Mouse (Mus musculus): ENCODE data around the gene Gm19935. TPM values are rescaled to one million over a fixed set of nuclear protein-coding genes. Genes with fewer than 3 reads are reported as not detected.

Gene Gm19935
- polyA plus RNA-seq, 1 experiment from 2014 or later, result 0.15 TPM

GRCm38 (mm10) chr8:90844179-90844967 lies 27.2 kb upstream of the Gm19935 start:
- H3K36me3 ChIP-seq, result no peaks in the 10 kb centered on the region
- no peaks in the 10 kb centered on the region for H3K9me3 ChIP-seq
- no peak for ATAC-seq
- WGBS, result 88% methylated on average over 9 of the region's 9 CpGs
- no peaks in the 10 kb centered on the region for H3K27me3 ChIP-seq (replicated peaks)
- H3K4me3 ChIP-seq (replicated peaks), result no peak overlapping the region
- H3K27ac ChIP-seq, result no peak overlapping the region
- no peak overlapping the region for H3K9ac ChIP-seq
- no peak overlapping the region for H3K4me2 ChIP-seq (replicated peaks)
- peaks cover 2% of the 10 kb centered on the region; the same call in 1 of the 2 replicates for H3K4me1 ChIP-seq (replicated peaks)

GRCm38 (mm10) chr8:90843127-90843526 lies 25.9 kb upstream of the Gm19935 start:
- Histone ChIP-seq H3K4me1 (replicated peaks) (peaks cover 2% of the 10 kb centered on the region; the same call in 1 of the 2 replicates), H3K4me3 (replicated peaks) (no peak overlapping the region), H3K4me2 (replicated peaks) (no peak overlapping the region), H3K9me3 (no peaks in the 10 kb centered on the region), H3K9ac (no peak overlapping the region), H3K27ac (no peak overlapping the region), H3K27me3 (replicated peaks) (no peaks in the 10 kb centered on the region), H3K36me3 (no peaks in the 10 kb centered on the region)
- 86% methylated on average over 6 of the region's 6 CpGs for WGBS
- no peak for ATAC-seq

- 73% methylated on average over 13 of the region's 13 CpGs for WGBS
These were observed 24.1 kb upstream of the Gm19935 start for GRCm38 (mm10) chr8:90841321-90841720.

DNA sequence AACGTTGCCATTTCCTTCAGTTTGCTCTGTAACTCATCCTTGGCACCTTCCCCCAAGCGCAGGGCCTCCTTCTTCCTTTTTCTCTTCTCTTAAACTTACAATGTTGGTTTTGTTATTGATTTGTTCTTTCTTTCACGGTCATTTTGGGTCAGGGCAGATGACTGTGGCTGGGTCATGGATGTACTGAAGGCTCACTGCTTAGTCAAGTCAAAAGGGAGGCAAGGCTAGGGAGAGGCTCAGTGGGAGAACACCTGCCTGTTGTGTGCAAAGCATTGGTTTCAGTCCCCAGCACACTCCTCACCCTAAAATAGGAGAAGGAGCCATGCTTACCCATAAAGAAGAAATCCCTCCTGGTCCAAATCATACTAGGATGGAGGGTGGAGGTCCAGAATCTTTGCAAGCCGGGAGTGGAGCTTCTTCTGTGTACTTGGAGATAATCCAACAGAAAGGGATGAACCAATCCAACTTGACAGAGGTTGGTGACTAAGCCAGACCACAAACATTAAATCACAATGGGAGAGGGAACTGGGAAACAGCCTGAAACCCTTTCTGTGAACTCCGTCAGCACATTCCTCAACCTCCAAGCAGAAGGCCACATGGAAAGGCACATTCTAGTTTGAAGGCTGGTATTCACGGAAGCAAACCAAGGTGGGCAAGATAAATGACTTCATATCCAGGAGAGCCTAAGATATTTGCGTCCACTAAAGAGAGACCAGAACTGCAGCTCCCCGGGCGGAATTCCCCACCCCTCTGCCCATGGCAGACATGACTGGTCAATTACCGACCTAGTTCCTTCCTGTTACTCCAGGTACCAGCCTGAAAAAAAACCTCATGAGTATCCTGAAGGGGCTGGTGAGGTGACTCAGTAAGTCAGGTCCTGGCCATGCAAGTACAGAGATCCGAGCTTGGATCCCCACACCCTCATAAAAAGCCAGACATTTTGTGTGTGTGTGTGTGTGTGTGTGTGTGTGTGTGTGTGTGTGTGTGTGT lies 22.8 kb upstream of the Gm19935 start:
- Histone ChIP-seq H3K4me1 (replicated peaks) (peaks cover 2% of the 10 kb centered on the region; the same call in 1 of the 2 replicates), H3K36me3 (no peaks in the 10 kb centered on the region), H3K9me3 (no peaks in the 10 kb centered on the region), H3K9ac (no peak overlapping the region), H3K4me2 (replicated peaks) (no peak overlapping the region), H3K4me3 (replicated peaks) (no peak overlapping the region), H3K27me3 (replicated peaks) (no peaks in the 10 kb centered on the region), H3K27ac (no peak overlapping the region)
- ATAC-seq, result no peak
- WGBS, result 56% methylated on average over 11 of the region's 11 CpGs

More at GRCm38 (mm10) chr8:90841321-90841720, 24.1 kb upstream of the Gm19935 start:
- no peak overlapping the region for H3K4me2 ChIP-seq (replicated peaks)
- H3K36me3 ChIP-seq, result no peaks in the 10 kb centered on the region
- peaks cover 2% of the 10 kb centered on the region; the same call in 1 of the 2 replicates for H3K4me1 ChIP-seq (replicated peaks)
- no peak overlapping the region for H3K9ac ChIP-seq
- H3K9me3 ChIP-seq, result no peaks in the 10 kb centered on the region
- H3K4me3 ChIP-seq (replicated peaks), result no peak overlapping the region
- H3K27me3 ChIP-seq (replicated peaks), result no peaks in the 10 kb centered on the region
- H3K27ac ChIP-seq, result no peak overlapping the region
- ATAC-seq, result no peak

GRCm38 (mm10) chr8:90837440-90837839 lies 20.2 kb upstream of the Gm19935 start:
- Histone ChIP-seq H3K4me3 (replicated peaks) (no peak overlapping the region), H3K4me2 (replicated peaks) (no peak overlapping the region), H3K27ac (no peak overlapping the region), H3K9ac (no peak overlapping the region), H3K36me3 (no peaks in the 10 kb centered on the region), H3K9me3 (no peaks in the 10 kb centered on the region), H3K4me1 (replicated peaks) (peaks cover 2% of the 10 kb centered on the region; the same call in 1 of the 2 replicates), H3K27me3 (replicated peaks) (no peaks in the 10 kb centered on the region)
- 90% methylated on average over 6 of the region's 6 CpGs for WGBS
- no peak for ATAC-seq

- no peak overlapping the region for H3K4me3 ChIP-seq (replicated peaks)
- H3K27me3 ChIP-seq (replicated peaks), result no peaks in the 10 kb centered on the region
- no peaks in the 10 kb centered on the region for H3K36me3 ChIP-seq
- 70% methylated on average over 3 of the region's 3 CpGs for WGBS
- ATAC-seq, result no peak
- H3K4me2 ChIP-seq (replicated peaks), result no peak overlapping the region
- H3K9ac ChIP-seq, result no peak overlapping the region
- no peak overlapping the region for H3K27ac ChIP-seq
- 0 out of 2 replicates have a peak, but pooled peaks cover 2% of the 10 kb centered on the region for H3K4me1 ChIP-seq (replicated peaks)
- H3K9me3 ChIP-seq, result no peaks in the 10 kb centered on the region
These were observed 17.1 kb upstream of the Gm19935 start for GRCm38 (mm10) chr8:90834321-90834672.

GRCm38 (mm10) chr8:90833628-90834320 lies 16.6 kb upstream of the Gm19935 start:
- 0 out of 2 replicates have a peak, but pooled peaks cover 2% of the 10 kb centered on the region for H3K4me1 ChIP-seq (replicated peaks)
- no peak overlapping the region for H3K4me3 ChIP-seq (replicated peaks)
- no peaks in the 10 kb centered on the region for H3K9me3 ChIP-seq
- H3K27me3 ChIP-seq (replicated peaks), result no peaks in the 10 kb centered on the region
- no peak overlapping the region for H3K9ac ChIP-seq
- 56% methylated on average over 6 of the region's 6 CpGs for WGBS
- ATAC-seq, result no peak
- no peaks in the 10 kb centered on the region for H3K36me3 ChIP-seq
- no peak overlapping the region for H3K4me2 ChIP-seq (replicated peaks)
- H3K27ac ChIP-seq, result no peak overlapping the region

GRCm38 (mm10) chr8:90832576-90833289 lies 15.5 kb upstream of the Gm19935 start:
- no peaks in the 10 kb centered on the region for H3K27me3 ChIP-seq (replicated peaks)
- H3K4me3 ChIP-seq (replicated peaks), result no peak overlapping the region
- H3K9ac ChIP-seq, result no peak overlapping the region
- WGBS, result 51% methylated on average over 5 of the region's 5 CpGs
- H3K4me2 ChIP-seq (replicated peaks), result no peak overlapping the region
- no peaks in the 10 kb centered on the region for H3K36me3 ChIP-seq
- H3K9me3 ChIP-seq, result no peaks in the 10 kb centered on the region
- H3K4me1 ChIP-seq (replicated peaks), result peaks cover 6% of the 10 kb centered on the region; the same call in 1 of the 2 replicates
- no peak for ATAC-seq
- H3K27ac ChIP-seq, result no peak overlapping the region

GRCm38 (mm10) chr8:90830980-90831379 lies 13.8 kb upstream of the Gm19935 start:
- H3K4me1 ChIP-seq (replicated peaks), result peaks cover 6% of the 10 kb centered on the region; the same call in 1 of the 2 replicates
- H3K36me3 ChIP-seq, result no peaks in the 10 kb centered on the region
- H3K9ac ChIP-seq, result no peak overlapping the region; the same call in 1 of the 2 replicates
- 66% methylated on average over 8 of the region's 8 CpGs for WGBS
- H3K4me3 ChIP-seq (replicated peaks), result no peak overlapping the region
- H3K27me3 ChIP-seq (replicated peaks), result no peaks in the 10 kb centered on the region
- no peak overlapping the region for H3K27ac ChIP-seq
- H3K9me3 ChIP-seq, result no peaks in the 10 kb centered on the region
- ATAC-seq, result no peak
- no peak overlapping the region for H3K4me2 ChIP-seq (replicated peaks)

DNA sequence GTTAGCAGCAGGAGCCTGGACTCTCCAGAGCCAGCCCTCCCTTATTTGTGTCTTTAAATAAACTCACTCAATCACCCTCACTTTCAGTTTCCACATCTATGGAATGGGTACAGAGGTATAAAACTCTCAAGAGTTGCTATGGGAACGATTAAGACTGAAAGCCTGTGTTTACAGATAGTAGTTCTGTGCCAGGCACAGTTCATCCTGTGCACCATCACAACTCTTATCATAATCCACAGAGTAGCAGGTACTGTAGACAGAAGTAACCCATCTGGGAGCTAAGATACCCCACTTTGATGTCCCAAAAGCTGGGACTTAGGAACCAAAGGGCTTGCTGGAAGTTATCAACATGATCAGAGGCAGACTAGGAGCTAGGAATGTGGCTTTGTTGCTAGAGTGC lies 12.6 kb upstream of the Gm19935 start:
- H3K27ac ChIP-seq, result no peak overlapping the region
- H3K4me3 ChIP-seq (replicated peaks), result no peak overlapping the region

DNA sequence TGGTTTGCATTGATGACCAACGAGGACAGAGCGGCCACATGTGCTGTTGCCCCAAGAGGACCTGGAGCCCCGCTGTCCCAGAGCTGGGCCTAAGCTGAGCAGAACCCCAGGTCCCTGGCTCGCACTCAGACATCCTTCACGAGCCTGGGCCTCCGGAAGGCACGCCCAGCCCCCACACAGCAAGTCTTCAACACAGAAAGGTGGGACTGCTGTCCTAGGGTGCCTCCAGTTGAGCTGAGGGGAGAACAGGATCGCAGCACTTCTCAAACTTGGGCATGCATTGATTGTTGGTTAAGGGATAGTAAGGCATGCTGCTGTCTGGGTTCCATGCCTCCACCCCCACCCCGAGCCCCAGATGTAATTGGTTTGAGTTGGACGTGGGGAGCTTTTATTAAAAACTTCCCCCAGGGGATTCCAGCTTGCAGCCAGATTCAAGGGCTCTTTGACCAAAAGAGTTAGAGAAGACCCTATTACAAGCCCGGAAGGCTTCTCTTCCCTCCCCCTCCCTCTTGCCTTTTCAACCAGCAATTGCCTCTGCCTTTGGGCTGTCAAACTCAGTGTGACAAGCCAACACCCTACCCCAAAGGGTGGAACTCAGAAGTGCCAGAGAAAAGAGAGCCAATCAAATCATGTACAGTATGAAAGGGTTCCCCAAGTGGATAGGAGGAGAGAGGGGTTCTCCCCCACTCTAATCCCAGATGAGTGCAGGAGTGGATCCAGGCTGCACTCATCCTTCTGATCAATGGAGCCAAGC lies 12.0 kb upstream of the Gm19935 start:
- Histone ChIP-seq H3K36me3 (no peaks in the 10 kb centered on the region), H3K9ac (peak overlapping the region; percentile 64), H3K27me3 (replicated peaks) (no peaks in the 10 kb centered on the region), H3K4me3 (replicated peaks) (peak overlapping the region; percentile 52), H3K9me3 (no peaks in the 10 kb centered on the region), H3K4me1 (replicated peaks) (peaks cover 6% of the 10 kb centered on the region; the same call in 1 of the 2 replicates), H3K4me2 (replicated peaks) (peak overlapping the region; percentile 82), H3K27ac (peak overlapping the region; percentile 49; the same call in 1 of the 2 replicates)
- WGBS, result 6% methylated on average over 11 of the region's 11 CpGs
- ATAC-seq, result peak; percentile 53

More for the DNA sequence above, 12.6 kb upstream of the Gm19935 start:
- H3K4me2 ChIP-seq (replicated peaks), result peak overlapping the region; percentile 82
- no peak for ATAC-seq
- H3K36me3 ChIP-seq, result no peaks in the 10 kb centered on the region
- H3K27me3 ChIP-seq (replicated peaks), result no peaks in the 10 kb centered on the region
- H3K9ac ChIP-seq, result no peak overlapping the region
- H3K4me1 ChIP-seq (replicated peaks), result peaks cover 6% of the 10 kb centered on the region; the same call in 1 of the 2 replicates
- 76% methylated on average over 1 of the region's 1 CpGs for WGBS
- no peaks in the 10 kb centered on the region for H3K9me3 ChIP-seq

All from intestine, embryonic 15.5 days (tissue).